Mouse (Mus musculus) erythroblast, adult 5-6 weeks (primary cell): ENCODE results near the gene Hs3st4. TPM values are rescaled to one million over a fixed set of nuclear protein-coding genes. Genes with fewer than 3 reads are reported as not detected.

ENCODE experiments used
- ATAC-seq: replicated peaks from 2 replicates; pipeline ENCODE4 v1.8.0; 2016; ENCODE audit warnings: moderate number of reproducible peaks, mild to moderate bottlenecking, moderate TSS enrichment, inconsistent platforms; ENCODE audit not compliant: poor library complexity, low FRiP score, severe bottlenecking
- total RNA-seq, 2 experiments: library from RNA; stranded (forward) in 1 of 2; stranded (reverse) in 1 of 2; fragments of 150-400 nt in 1 of 2; fragments of 200-764, 138-1000 nt in 1 of 2; gene quantifications; 2 replicates each; pipeline versions ENCODE4 v1.2.3 to v1.2.4; 2015 to 2017; ENCODE audit warnings: low replicate concordance in 2 of 2

Hs3st4 gene
- total RNA-seq (2015; ENCODE audit: low replicate concordance) (not detected in 2 replicates), total RNA-seq (2017; ENCODE audit: low replicate concordance) (not detected in 2 replicates)

GRCm38 (mm10) chr7:123982461-123983038, at the start of gene Hs3st4:
Gene Hs3st4, plus strand, starts transcription at chr7:123982869.
- no peak for ATAC-seq

- ATAC-seq = no peak
These were observed 35.8 kb upstream of the Hs3st4 start for GRCm38 (mm10) chr7:123946836-123947235.

DNA sequence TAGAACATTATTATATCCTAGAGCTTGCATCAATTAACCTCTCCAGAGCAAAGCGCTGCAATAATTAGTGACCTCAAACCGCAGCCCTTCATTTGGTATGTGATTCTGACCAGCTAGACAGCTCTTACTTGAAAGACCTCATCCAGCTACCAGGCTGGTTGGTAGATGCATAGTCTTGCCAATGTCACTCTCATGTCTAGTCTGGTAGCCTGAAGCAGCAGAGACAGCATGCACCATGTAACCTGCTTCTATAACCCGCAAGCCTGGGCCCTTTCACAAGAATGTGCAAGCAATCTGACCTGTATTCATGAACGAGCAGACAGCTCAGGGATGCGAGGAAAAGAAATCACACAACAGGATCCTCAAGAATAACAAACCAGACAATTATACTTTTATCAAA, 19.6 kb upstream of the Hs3st4 start:
- no peak for ATAC-seq

DNA sequence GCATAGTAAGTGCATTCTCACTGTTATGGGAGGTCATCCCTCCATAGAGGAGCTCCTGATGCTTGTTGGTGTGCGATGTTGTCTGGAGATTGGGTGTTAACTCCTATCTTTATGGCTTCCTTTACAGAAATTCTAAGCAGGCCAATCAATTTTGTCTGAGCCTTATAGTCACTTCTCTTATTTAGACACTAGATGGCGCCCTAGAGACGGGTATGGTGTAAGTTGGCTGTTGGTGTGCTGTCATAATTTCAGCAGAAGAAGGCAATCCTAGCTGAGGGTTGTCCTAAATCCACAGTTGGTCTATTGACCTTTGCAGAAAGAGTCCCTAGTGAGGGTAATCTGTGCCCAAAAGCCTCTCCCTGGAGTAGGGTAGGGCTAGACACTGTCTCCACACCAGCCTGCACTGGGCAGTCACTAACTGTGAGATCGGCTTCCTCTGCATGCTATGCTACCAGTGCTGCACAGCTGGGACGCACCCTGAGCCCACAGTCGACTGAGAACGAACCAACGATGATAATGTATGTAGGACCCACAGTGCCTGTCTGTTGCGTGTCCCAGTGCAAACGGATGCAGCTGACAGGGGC, 18.0 kb upstream of the Hs3st4 start:
- no peak for ATAC-seq

DNA sequence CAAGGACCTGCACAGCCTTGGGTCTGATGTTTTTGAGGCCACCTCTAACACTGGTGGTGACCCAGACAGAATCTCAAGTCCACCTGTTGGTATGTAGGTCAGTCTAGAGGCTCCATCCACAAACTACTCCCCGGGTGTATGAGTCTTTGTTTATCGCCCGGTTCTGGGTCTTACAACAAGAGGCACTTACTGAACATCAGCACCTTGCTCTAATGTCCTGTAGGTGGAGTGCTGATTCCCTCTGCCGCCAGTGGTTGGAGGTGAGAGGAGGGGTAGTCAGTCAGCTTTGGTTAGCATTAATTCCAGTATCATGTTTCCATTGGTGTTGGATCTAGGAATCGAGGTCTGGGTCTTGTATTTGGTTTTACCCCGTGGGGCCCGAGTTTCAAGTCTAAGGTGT, 17.2 kb upstream of the Hs3st4 start:
- ATAC-seq = no peak

DNA sequence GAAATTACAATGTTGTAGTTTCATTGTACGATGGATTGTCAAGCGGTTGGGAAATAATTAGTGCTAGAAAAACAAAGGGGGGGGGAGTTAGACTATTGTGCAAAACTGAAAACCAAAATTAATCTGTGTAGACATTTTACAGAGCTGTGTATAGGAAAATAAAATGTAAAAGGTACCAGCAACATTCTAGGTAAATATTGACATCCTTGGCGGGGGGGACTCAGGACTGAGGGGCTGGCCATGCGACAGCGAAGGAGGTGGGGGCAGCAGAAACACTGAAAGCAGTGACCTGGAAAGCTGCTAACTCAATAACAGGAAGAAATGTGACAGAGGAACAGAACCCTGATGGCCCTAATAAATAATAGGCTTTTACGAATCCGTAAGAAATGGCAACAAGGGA, 7.2 kb upstream of the Hs3st4 start:
- ATAC-seq = no peak

DNA sequence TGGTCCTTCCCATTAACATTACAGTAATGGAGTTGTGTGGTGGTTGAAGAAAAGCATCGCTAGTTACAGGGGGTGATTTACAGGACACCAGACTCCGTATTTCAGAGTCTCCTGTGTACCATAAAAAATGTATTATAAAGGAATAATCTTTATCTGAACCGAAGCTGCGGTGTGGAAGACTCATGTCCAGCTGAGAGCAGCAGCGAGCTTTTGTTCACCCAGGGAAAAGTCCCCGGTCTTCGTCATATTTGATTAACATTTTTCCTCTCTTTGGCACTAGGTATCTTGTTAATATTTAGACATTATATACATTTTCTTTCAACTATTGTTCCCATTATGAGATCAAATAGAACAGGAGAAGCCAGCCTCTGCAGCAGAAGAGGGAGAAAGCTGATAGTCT, 1.2 kb upstream of the Hs3st4 start:
- no peak for ATAC-seq

DNA sequence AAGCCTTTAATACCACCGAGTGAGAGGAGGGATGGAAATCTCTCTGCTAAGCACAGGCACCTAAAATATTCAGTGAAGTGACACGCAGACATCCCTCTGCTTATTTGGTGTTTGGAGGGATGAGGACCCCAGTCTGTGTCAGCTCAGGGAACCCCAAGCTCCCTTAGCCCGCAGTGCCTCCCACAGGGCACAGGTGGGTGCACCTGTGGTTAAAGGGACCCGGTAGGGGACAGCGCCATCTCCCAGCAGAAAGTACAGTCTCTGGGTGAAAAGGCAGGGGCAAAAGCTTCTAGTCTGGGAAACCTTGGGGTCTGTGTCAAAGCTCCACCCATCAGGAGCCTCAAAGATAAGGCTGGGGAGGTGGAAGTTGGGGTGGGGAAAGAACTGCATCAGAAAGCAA, 659 bp upstream of the Hs3st4 start:
- no peak for ATAC-seq

DNA sequence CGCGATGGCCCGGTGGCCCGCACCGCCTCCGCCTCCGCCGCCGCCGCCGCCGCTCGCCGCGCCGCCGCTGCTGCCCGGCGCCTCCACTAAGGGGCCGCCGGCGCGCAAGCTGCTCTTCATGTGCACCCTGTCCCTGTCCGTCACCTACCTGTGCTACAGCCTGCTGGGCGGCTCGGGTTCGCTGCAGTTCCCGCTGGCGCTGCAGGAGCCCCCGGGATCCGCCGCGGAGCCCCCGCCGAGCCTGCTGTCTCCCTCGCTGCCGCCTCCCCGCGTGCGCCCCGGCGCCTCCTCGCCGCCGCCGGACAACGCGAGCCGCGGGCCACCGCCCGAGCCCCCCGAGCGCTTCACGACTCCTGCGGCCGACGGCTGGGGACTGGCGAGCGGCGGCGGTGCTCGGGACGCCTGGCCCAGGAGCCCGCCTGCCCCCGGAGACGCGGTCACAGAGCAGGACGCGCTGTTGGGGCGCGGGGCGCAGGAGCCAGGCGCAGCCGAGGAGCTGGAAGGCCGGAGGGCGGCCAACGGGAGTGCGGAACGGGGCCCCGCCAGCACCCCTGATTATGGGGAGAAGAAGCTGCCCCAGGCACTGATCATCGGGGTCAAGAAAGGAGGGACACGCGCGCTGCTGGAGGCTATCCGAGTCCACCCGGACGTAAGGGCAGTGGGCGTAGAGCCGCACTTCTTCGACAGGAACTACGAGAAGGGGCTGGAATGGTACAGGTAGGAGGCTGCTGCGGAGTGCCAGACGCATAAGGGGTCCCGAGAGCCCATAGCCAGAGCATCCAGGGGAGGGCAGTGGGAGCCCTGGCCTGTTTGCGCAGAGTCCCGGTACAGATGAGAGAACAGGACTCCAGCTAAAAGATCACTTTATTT, 743 bp downstream of the Hs3st4 start:
- no peak for ATAC-seq

DNA sequence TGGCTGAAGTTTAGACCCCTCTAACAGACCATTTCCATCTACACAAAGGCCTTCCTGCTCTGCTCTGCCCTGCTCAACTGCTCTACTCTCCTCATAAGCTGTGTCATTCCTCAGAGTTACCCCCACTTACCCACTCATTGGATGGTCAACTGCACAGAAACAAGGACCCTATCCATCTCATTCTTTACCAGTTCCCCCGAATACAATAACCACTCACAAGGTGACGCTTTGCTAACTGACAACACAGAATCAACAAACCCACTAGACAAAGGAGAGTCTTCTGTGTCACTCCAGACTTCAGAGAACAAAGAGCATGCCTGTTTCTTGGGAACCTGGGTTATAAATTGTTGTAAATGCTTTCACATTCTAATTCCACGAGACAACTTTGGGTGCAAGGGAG, 9.5 kb downstream of the Hs3st4 start:
- ATAC-seq = no peak

DNA sequence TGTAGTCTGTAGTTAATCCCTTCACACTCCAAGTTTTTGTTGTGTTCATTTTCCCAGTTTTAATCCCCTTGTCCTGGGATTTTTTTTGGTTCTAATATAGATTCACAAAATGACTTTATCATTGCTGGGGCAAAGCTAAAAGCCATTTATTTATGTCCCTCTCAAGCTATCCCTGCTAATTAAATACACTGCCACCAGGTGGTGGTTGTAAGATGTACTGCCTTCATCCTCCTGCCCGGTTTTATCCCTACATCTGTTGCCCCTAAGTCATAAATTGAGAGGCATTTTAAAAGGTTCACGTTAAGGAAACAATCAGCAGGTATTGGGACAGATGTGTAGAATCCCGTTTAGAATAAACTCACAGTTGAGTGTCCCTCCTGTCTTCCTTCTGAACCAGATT, 14.6 kb downstream of the Hs3st4 start:
- no peak for ATAC-seq

GRCm38 (mm10) chr7:123998601-123999000, 15.9 kb downstream of the Hs3st4 start:
- no peak for ATAC-seq

DNA sequence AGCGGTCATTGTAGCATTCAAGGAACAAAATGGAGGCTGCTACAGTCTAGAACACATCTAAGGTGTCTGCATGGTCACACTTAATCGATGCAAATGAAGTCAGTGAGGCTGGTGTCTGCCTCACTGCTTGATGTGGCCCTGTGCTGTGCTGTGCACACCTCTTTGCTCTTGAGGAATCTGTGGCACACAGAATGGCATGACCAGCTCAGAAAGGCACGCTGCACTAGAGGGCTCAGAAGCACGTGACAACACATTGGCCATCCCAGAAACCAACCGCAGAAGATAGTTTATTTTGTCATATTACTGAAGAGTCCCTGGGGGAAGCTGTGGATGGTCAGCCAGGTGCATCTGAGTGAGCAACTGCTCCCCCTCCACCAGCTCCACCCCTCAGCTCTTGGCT, 44.2 kb downstream of the Hs3st4 start:
- ATAC-seq = no peak

GRCm38 (mm10) chr7:124032236-124032635, 49.6 kb downstream of the Hs3st4 start:
- no peak for ATAC-seq

DNA sequence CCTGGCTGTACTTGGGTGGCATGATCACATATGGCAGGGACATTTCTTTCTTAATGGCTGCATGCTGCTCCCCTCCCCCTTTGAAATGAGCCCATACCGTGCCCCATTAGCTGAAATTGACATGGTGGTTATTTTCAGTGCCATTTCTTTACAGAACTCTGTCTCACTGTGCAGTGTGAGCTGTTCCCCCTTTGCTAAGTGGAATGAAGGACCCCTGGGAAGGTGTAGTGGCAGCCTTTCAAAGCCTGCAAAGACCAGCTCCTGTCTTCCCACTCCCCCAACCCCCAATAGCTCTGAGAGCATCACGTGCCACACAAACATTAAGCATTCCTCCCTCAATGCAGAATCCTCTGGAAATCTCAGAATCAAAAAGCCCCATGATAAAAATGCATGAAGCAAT, 50.7 kb downstream of the Hs3st4 start:
- ATAC-seq = no peak

DNA sequence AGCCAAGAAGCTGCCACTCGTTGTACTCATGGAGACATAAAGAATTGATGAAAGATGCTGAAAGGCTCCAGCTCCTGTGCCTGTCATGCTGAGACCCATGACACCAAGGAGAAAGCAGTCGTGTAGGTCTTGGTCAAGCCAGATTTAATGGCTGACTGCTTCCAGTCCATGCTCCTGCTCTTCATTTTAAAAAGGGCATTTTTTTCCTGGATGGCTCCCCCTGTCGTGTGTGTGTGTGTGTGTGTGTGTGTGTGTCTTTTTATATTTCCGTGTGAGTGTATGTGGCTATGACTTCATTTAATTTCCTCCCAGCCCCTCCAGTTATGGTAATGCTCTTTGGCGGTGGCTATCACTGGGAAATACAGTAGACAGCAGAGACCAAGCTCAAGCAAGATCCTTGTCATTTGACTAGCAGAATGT, 54.6 kb downstream of the Hs3st4 start:
- no peak for ATAC-seq

GRCm38 (mm10) chr7:124039142-124039541, 56.5 kb downstream of the Hs3st4 start:
- ATAC-seq = no peak

DNA sequence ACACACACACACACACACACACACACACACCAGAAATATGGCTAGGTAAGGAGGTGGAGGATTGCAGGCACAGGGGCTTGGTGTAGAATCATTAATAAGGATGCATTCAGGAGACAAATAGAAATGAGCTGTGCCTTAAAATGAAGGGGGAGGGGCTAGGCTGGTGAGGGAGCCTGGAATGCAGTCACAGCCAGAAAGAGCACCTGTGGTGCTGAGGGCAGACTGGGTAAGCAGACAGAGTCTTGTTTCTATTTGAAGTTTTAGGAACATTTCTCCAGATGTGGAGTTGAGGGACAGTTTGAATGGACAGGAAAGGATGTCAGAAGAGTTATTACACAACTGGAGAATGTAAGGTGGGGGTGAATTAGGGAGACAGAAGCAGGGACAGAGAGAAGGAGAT, 64.7 kb downstream of the Hs3st4 start:
- no peak for ATAC-seq

GRCm38 (mm10) chr7:124048971-124049370, 66.3 kb downstream of the Hs3st4 start:
- no peak for ATAC-seq

DNA sequence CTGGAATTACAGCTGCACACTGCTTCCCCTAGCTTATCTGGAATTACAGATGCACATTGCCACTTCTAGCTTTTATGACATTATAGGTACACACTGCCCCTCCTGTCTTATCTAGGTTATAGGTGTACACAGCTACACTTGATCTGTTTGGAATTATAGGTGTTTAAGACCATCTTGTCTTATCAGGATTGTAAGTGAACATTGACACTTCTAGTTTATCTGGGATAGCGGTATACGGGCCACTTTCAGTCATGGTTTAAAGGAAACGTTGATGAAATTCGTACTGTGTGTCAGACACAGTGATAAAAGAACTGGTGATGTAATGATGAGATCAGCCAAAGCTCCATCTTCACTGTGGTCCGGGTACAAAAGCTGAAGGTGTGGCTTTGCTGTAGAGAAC, 67.8 kb downstream of the Hs3st4 start:
- no peak for ATAC-seq

- ATAC-seq = no peak
These were observed 101.1 kb downstream of the Hs3st4 start for GRCm38 (mm10) chr7:124083741-124084140.
